Mouse (Mus musculus) lung, adult 2 months (tissue): ENCODE results near the gene Cetn2. TPM values are rescaled to one million over a fixed set of nuclear protein-coding genes. Genes with fewer than 3 reads are reported as not detected.

Experiments
- DNase-seq: peaks from one replicate; pipeline ENCODE4 v3.0.0; 2022
- H3K4me1 ChIP-seq: fragments of 200-500 bp; 2 replicates; pipeline ENCODE4 v1.6.1; 2011; ENCODE audit warnings: low read length; ENCODE audit not compliant: control insufficient read depth, insufficient read depth
- H3K4me3 ChIP-seq: fragments of 200-500 bp; replicated peaks from 2 replicates; pipeline ENCODE3; 2011; ENCODE audit warnings: low read depth, mild to moderate bottlenecking, control low read depth, low read length; ENCODE audit errors: extremely low read depth
- CTCF ChIP-seq: fragments of 200-500 bp; IDR thresholded peaks from 2 replicates; pipeline ENCODE4 v1.5.1; 2011; ENCODE audit warnings: mild to moderate bottlenecking, low read length, control low read depth; ENCODE audit not compliant: insufficient read depth
- POLR2A ChIP-seq: fragments of 200-500 bp; IDR thresholded peaks from 2 replicates; pipeline ENCODE4 v1.6.1; 2011; ENCODE audit warnings: low read depth, mild to moderate bottlenecking, control low read depth, low read length, borderline replicate concordance; ENCODE audit errors: extremely low read depth
- WGBS: fragments of 180-500 bp; shearing (Covaris S2); methylation state at CpG from one replicate; pipeline ENCODE4 v1.1.7; 2018; 5-methylcytosine and 5-hydroxymethylcytosine counted together
- polyA plus RNA-seq: library from polyadenylated mRNA; depleted of rRNA; stranded (reverse); fragments of >200 nt; gene quantifications from 2 replicates; pipeline ENCODE4 v1.2.3, GENCODE M21; 2012; rRNA removed

Gene Cetn2
- polyA plus RNA-seq, 1 experiment: 9.2 TPM

- Histone ChIP-seq H3K4me3 (no peak overlapping the region), H3K4me1 (no peaks in the 10 kb centered on the region)
- TF ChIP-seq CTCF: no peak
- DNase-seq: no peak
- 77% methylated on average over 6 of the region's 6 CpGs for WGBS
Measured at GRCm38 (mm10) chrX:72907619-72908403, 10.4 kb downstream of the Cetn2 start.

GRCm38 (mm10) chrX:72902530-72902929 is 15.7 kb downstream of the Cetn2 start:
- H3K4me1 ChIP-seq: no peaks in the 10 kb centered on the region
- no peak overlapping the region for H3K4me3 ChIP-seq
- no peak for TF ChIP-seq POLR2A
- WGBS: 35% methylated on average over 1 of the region's 1 CpGs
- no peak for DNase-seq

GRCm38 (mm10) chrX:72896055-72896437 is 22.2 kb downstream of the Cetn2 start:
- DNase-seq: no peak
- H3K4me3 ChIP-seq: no peak overlapping the region
- WGBS: 76% methylated on average over 1 of the region's 1 CpGs
- TF ChIP-seq POLR2A (no peak), CTCF (no peak)
- no peaks in the 10 kb centered on the region for H3K4me1 ChIP-seq

GRCm38 (mm10) chrX:72895388-72896054 is 22.7 kb downstream of the Cetn2 start:
- DNase-seq: no peak
- Histone ChIP-seq H3K4me1 (no peaks in the 10 kb centered on the region), H3K4me3 (no peak overlapping the region)
- TF ChIP-seq POLR2A: no peak
- TF ChIP-seq CTCF: no peak
- WGBS: 70% methylated on average over 5 of the region's 5 CpGs

Other genes starting within 250 kb of the Cetn2 start
- 0.37 TPM in 2 replicates for gene Gabrq, start 93.2 kb downstream of the Cetn2 start, polyA plus RNA-seq
- 11.7 and 20.3 TPM in 2 replicates for gene Nsdhl, start 146 bp upstream of the Cetn2 start, polyA plus RNA-seq
- 2.9 and 5.6 TPM in 2 replicates for gene Zfp185, start 68.9 kb upstream of the Cetn2 start, polyA plus RNA-seq
- gene Pnma5, start 118.7 kb upstream of the Cetn2 start, polyA plus RNA-seq: not detected in 2 replicates
- not detected in 2 replicates for gene Pnma3, start 146.4 kb upstream of the Cetn2 start, polyA plus RNA-seq
- gene Xlr4a, start 164.1 kb upstream of the Cetn2 start, polyA plus RNA-seq: 0.10 TPM in 1 of 2 replicates, not detected in the other
- 0.82 and 0.98 TPM in 2 replicates for gene Xlr3a, start 178.7 kb upstream of the Cetn2 start, polyA plus RNA-seq
- gene Gm14685, start 198.6 kb upstream of the Cetn2 start, polyA plus RNA-seq: 0.65 and 0.71 TPM in 2 replicates
- not detected in 2 replicates for gene Xlr5b, start 230.4 kb upstream of the Cetn2 start, polyA plus RNA-seq
- gene DXBay18, start 231.0 kb upstream of the Cetn2 start, polyA plus RNA-seq: 0.09 TPM in 1 of 2 replicates, not detected in the other